Mouse (Mus musculus) testis, adult 2 months (tissue): Measurements from ENCODE around the gene Ift81. TPM values are rescaled to one million over a fixed set of nuclear protein-coding genes. Genes with fewer than 3 reads are reported as not detected.
A peak's percentile ranks its signal among the peaks of the same experiment; 100 is the strongest.

Experiments
- H3K27ac ChIP-seq: fragments of 200-500 bp; 2 replicates; pipeline ENCODE4 v1.5.1; 2012; ENCODE audit warnings: low read depth, low read length; ENCODE audit not compliant: control insufficient read depth, insufficient read depth
- H3K27me3 ChIP-seq: fragments of 200-500 bp; 2 replicates; pipeline ENCODE4 v1.6.1; 2012; ENCODE audit warnings: mild to moderate bottlenecking, low read length, moderate library complexity; ENCODE audit not compliant: control insufficient read depth, insufficient read depth
- H3K36me3 ChIP-seq: fragments of 200-500 bp; 2 replicates; pipeline ENCODE4 v1.6.1; 2012; ENCODE audit warnings: mild to moderate bottlenecking, low read length; ENCODE audit not compliant: control insufficient read depth, insufficient read depth
- H3K4me1 ChIP-seq: fragments of 200-500 bp; 2 replicates; pipeline ENCODE4 v1.6.1; 2012; ENCODE audit warnings: low read length; ENCODE audit not compliant: control insufficient read depth, insufficient read depth
- H3K4me3 ChIP-seq: fragments of 200-500 bp; 2 replicates; pipeline ENCODE4 v1.5.1; 2012; ENCODE audit warnings: low read depth, mild to moderate bottlenecking, low read length, moderate library complexity, mixed read lengths; ENCODE audit not compliant: control insufficient read depth
- CTCF ChIP-seq: fragments of 200-500 bp; IDR thresholded peaks from 2 replicates; pipeline ENCODE4 v1.5.1; 2012; ENCODE audit warnings: low read depth, mild to moderate bottlenecking, inconsistent platforms, low read length, moderate library complexity; ENCODE audit not compliant: control insufficient read depth, insufficient read depth, insufficient replicate concordance
- POLR2A ChIP-seq: fragments of 200-500 bp; IDR thresholded peaks from 2 replicates; pipeline ENCODE4 v1.6.1; 2012; ENCODE audit warnings: low read depth, mild to moderate bottlenecking, inconsistent platforms, low read length, moderate library complexity; ENCODE audit not compliant: control insufficient read depth
- polyA plus RNA-seq: library from polyadenylated mRNA; depleted of rRNA; stranded (reverse); fragments of >200 nt; gene quantifications from 2 replicates; pipeline ENCODE4 v1.2.3, GENCODE M21; 2012

Gene Ift81
- polyA plus RNA-seq, 1 experiment: 30.8 TPM

DNA sequence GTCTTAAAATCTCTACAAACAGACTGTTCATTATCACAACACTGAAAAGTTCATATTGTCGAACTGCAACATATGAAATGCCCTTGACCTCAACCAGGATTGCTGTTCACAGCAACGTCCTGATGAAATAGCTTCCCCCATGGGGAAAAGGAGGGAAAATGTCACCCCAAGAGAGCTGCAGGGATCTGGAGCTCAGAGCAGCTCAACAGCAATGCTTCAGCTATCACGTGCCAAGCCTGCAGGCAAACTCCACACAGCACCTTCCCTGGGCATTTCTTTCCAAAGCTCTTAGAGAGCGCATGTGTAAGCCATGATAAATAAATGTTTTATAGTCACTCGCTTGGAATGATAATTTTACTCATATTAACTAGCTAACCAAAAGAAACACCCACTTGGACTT lies 42.3 kb downstream of the Ift81 start:
- H3K4me1 ChIP-seq: no peaks in the 10 kb centered on the region
- no peak for TF ChIP-seq POLR2A
- no peak for TF ChIP-seq CTCF

DNA sequence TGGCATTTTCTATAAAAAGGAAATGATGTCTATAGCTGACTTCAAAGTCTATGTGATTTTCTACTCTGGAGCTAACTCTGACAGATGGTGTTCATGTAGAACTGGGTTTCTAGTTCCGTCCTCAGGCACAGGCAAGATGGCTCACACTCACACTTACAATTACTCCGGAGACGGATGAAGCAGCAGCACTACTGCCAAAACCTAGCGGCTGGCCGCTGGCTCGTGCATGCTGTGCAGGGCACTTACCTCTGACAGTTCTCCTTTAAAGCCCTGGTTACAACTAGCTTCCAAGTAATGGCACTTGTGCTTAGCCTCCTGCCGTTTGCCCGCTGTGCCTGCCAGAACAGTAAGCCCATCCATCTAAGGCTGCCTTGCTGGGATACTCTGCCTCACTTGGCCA lies 47.7 kb downstream of the Ift81 start:
- TF ChIP-seq CTCF (no peak), POLR2A (no peak)
- Histone ChIP-seq H3K27ac (no peak overlapping the region), H3K4me1 (no peaks in the 10 kb centered on the region), H3K4me3 (no peak overlapping the region), H3K27me3 (no peaks in the 10 kb centered on the region), H3K36me3 (peaks cover 1% of the 10 kb centered on the region)

More for the DNA sequence above, 42.3 kb downstream of the Ift81 start:
- Histone ChIP-seq H3K27ac (no peak overlapping the region), H3K27me3 (no peaks in the 10 kb centered on the region), H3K36me3 (peaks cover 1% of the 10 kb centered on the region; the same call in 1 of the 2 replicates), H3K4me3 (no peak overlapping the region)

DNA sequence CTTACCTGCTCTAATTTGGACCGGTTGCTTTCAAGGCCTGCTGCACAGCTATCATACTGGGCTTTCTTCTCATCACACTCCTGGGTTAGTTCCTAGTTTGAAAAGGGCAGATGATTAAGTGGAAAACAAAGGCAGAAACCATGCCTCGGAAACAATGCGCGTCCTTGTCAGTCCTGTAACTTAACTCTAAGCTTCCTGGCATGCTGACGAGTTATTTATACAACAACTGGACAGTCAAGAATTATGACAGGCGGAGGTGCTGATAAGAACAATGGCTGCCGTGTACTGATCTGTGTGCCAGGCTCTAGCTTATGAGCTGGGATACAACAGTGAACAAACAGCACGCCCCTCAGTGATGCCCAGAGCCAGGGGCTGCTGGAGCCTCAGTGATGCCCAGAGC lies 53.7 kb downstream of the Ift81 start:
- Histone ChIP-seq H3K27me3 (no peaks in the 10 kb centered on the region), H3K4me3 (no peak overlapping the region), H3K4me1 (no peaks in the 10 kb centered on the region), H3K27ac (no peak overlapping the region), H3K36me3 (peaks cover 1% of the 10 kb centered on the region; the same call in 1 of the 2 replicates)
- TF ChIP-seq POLR2A (no peak), CTCF (no peak)

GRCm38 (mm10) chr5:122558127-122558526 lies 56.2 kb downstream of the Ift81 start:
- no peak for TF ChIP-seq CTCF
- no peak for TF ChIP-seq POLR2A
- Histone ChIP-seq H3K27ac (no peak overlapping the region), H3K4me3 (no peak overlapping the region), H3K4me1 (no peaks in the 10 kb centered on the region), H3K36me3 (peaks cover 1% of the 10 kb centered on the region; the same call in 1 of the 2 replicates), H3K27me3 (no peaks in the 10 kb centered on the region)

GRCm38 (mm10) chr5:122555107-122555506 lies 59.2 kb downstream of the Ift81 start:
- Histone ChIP-seq H3K36me3 (peaks cover 1% of the 10 kb centered on the region; the same call in 1 of the 2 replicates), H3K4me3 (no peak overlapping the region), H3K27me3 (no peaks in the 10 kb centered on the region), H3K27ac (no peak overlapping the region), H3K4me1 (no peaks in the 10 kb centered on the region)
- TF ChIP-seq CTCF (no peak), POLR2A (no peak)

GRCm38 (mm10) chr5:122552638-122553037 lies 61.7 kb downstream of the Ift81 start:
- Histone ChIP-seq H3K4me3 (no peak overlapping the region), H3K27me3 (no peaks in the 10 kb centered on the region), H3K4me1 (no peaks in the 10 kb centered on the region; the same call in 1 of the 2 replicates), H3K27ac (no peak overlapping the region), H3K36me3 (no peaks in the 10 kb centered on the region; the same call in 1 of the 2 replicates)
- TF ChIP-seq POLR2A: no peak
- TF ChIP-seq CTCF: no peak

DNA sequence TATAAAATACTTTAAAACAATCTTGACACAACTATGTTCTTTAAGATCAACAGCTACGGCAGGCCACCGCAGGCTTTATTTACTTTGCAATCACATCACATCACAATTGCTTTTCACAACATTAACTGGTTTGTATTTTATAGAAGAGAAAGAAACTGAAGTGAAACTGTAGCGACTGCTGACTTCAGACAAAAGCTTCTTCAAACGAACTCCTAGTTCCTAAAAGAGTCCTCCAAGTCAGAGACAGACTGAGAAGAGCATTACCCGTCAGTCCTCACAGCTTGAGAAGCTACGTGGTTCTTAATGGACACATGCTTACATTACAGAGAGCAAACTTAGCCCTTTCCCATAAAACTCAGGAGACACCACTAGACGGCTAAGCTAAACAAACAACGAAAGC lies 63.9 kb downstream of the Ift81 start:
- Histone ChIP-seq H3K27ac (no peak overlapping the region), H3K36me3 (no peaks in the 10 kb centered on the region; the same call in 1 of the 2 replicates), H3K4me3 (no peak overlapping the region), H3K4me1 (no peaks in the 10 kb centered on the region; the same call in 1 of the 2 replicates), H3K27me3 (no peaks in the 10 kb centered on the region)
- no peak for TF ChIP-seq CTCF
- TF ChIP-seq POLR2A: no peak

DNA sequence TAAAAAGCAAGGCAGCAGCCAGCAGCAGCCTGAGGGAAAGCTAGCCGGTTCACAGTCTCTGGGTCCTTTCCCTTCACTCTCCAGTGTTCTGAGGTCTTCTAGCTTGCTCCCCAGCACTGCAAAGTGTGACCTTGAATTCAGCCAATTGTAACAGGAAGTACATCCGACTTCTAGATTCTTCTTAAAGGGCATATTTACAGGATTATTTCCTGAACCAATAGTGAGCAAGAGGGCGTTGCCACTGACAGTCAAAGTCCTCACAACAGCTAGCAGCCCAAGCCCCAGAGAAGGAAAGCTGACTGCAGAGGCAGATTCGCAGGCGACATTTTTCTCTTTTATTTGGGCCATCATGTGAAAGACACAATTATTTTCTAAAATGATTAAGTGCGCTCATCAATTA lies 65.6 kb downstream of the Ift81 start:
- Histone ChIP-seq H3K27me3 (no peaks in the 10 kb centered on the region), H3K4me1 (no peaks in the 10 kb centered on the region; the same call in 1 of the 2 replicates), H3K36me3 (no peaks in the 10 kb centered on the region), H3K27ac (peak overlapping the region; percentile 12; the same call in 1 of the 2 replicates), H3K4me3 (no peak overlapping the region)
- no peak for TF ChIP-seq CTCF
- no peak for TF ChIP-seq POLR2A
